23 mouse cellular contexts compared by ENCODE assay signal in the genomic region with DNA sequence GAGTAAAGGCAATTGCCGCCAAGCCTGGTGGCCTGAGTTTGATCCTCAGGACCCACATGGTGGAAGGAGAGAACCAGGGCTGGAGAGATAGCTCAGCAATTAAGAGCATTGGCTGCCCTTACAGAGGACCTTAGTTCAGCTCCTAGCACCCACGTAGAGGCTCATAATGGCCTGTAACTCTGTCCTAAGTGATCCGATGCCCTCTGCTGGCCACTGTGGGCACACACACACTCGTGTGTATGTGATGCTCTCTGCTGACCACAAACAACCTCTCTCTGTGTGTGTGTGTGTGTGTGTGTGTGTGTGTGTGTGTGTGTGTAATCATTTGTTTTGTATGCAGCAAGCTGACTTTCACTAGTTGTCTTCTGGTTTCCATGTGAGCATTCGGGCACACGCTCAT. TPM values are rescaled to one million over a fixed set of nuclear protein-coding genes. Genes with fewer than 3 reads are reported as not detected.
DNase-seq lines count a peak whose midpoint lies in the region; ATAC-seq and TF ChIP-seq lines count a peak whose summit lies in the region.
"Had no signal": no experiment of that assay in that cellular context is flagged by ENCODE, and none has a peak within 500 bp of the region (broad histone marks: within the 10 kb centered on the region; RNA-seq: fewer than 3 reads in every experiment).

No protein-coding gene starts in this region.

- H3K79me2 ChIP-seq in liver, adult 2 months (ENCODE audit: control insufficient read depth, insufficient read depth, low read length), result no peaks in the 10 kb centered on the region
- H3K79me2 ChIP-seq in MEL (ENCODE audit: control insufficient read depth, insufficient read depth, low read length, poor library complexity), result no peaks in the 10 kb centered on the region

- H3K27me3 ChIP-seq in liver, adult 2 months (ENCODE audit: control insufficient read depth, insufficient read depth, low read length), result no peaks in the 10 kb centered on the region
- H3K27me3 ChIP-seq in liver, embryonic 12.5 days (replicated peaks), result peaks cover 13% of the 10 kb centered on the region
- H3K27me3 ChIP-seq in midbrain, postnatal 0 days (ENCODE audit: insufficient read depth, low read length), result peaks cover 6% of the 10 kb centered on the region; the same call in 1 of the 2 replicates
- H3K27me3 ChIP-seq in midbrain, embryonic 10.5 days (ENCODE audit: low read depth, poor library complexity, severe bottlenecking), result no peaks in the 10 kb centered on the region
- H3K27me3 ChIP-seq in MEL (ENCODE audit: control insufficient read depth in 1 of 2, insufficient read depth in 2 of 2, low read length in 2 of 2), result no peaks in the 10 kb centered on the region
- H3K27me3 ChIP-seq in stomach, postnatal 0 days (ENCODE audit: control insufficient read depth, insufficient read depth, low read length), result no peaks in the 10 kb centered on the region
- H3K27me3 ChIP-seq: hindbrain, embryonic 12.5 days; midbrain, embryonic 15.5 days; stomach, embryonic 15.5 days had no signal

- TF ChIP-seq CTCF in liver, adult 2 months (IDR thresholded peaks at IDR 0.05; ENCODE audit: low read depth, low read length), result peak; percentile 18; the same call in 1 of the 2 replicates
- TF ChIP-seq CTCF in midbrain, postnatal 0 days (IDR thresholded peaks at IDR 0.05), result 0 out of 2 replicates have a peak, but pooled peaks have one; percentile 4
- TF ChIP-seq CTCF in MEL (IDR thresholded peaks at IDR 0.05 in 2 of 3, conservative IDR thresholded peaks at IDR 0.05 in 1 of 3; ENCODE audit: control insufficient read depth in 1 of 3, insufficient read depth in 1 of 3, low read depth in 2 of 3, low read length in 3 of 3, poor library complexity in 1 of 3, severe bottlenecking in 1 of 3), result peak; percentile 23 to 37 (median 36); a peak in 5 of 6 replicates
- TF ChIP-seq CTCF in stomach, postnatal 0 days (IDR thresholded peaks at IDR 0.05; ENCODE audit: low read depth), result peak; percentile 23; the same call in 1 of the 2 replicates

- no peak for ATAC-seq in liver, embryonic 12.5 days
- ATAC-seq in midbrain, postnatal 0 days (ENCODE audit: low FRiP score), result no peak
- no peak for ATAC-seq in stomach, postnatal 0 days (ENCODE audit: low FRiP score, low TSS enrichment)
- ATAC-seq: forebrain, embryonic 16.5 days; inflammation-experienced regulatory T-cells, adult 6 months; midbrain, embryonic 15.5 days had no signal

- no peaks in the 10 kb centered on the region for H3K4me1 ChIP-seq in liver, adult 2 months (ENCODE audit: control insufficient read depth, insufficient read depth, low read length)
- H3K4me1 ChIP-seq in liver, embryonic 12.5 days, result peaks cover 11% of the 10 kb centered on the region
- no peaks in the 10 kb centered on the region for H3K4me1 ChIP-seq in midbrain, postnatal 0 days (ENCODE audit: insufficient read depth, low read length)
- H3K4me1 ChIP-seq in midbrain, embryonic 10.5 days, result no peaks in the 10 kb centered on the region
- H3K4me1 ChIP-seq in MEL (ENCODE audit: control insufficient read depth in 1 of 2, insufficient read depth in 2 of 2, low read length in 2 of 2), result peaks cover 0 to 4% of the 10 kb centered on the region in 2 experiments; a peak in 2 of 4 replicates
- H3K4me1 ChIP-seq in stomach, postnatal 0 days (replicated peaks; ENCODE audit: control insufficient read depth, insufficient read depth), result no peaks in the 10 kb centered on the region
- H3K4me1 ChIP-seq: hindbrain, embryonic 12.5 days; midbrain, embryonic 15.5 days; neural tube, embryonic 15.5 days; stomach, embryonic 15.5 days had no signal

- no peak for TF ChIP-seq EP300 in MEL (IDR thresholded peaks at IDR 0.05; ENCODE audit: low read depth in 1 of 2, low read length in 2 of 2)
- no peak for TF ChIP-seq EP300 in stomach, postnatal 0 days (optimal IDR thresholded peaks at IDR 0.05)

- 95% methylated on average over 6 of the region's 6 CpGs for WGBS in liver, adult 2 months
- whole genome bisulfite sequencing in liver, embryonic 12.5 days (ENCODE audit: insufficient replicate concordance), result 83% methylated on average over 6 of the region's 6 CpGs
- 91% methylated on average over 6 of the region's 6 CpGs for whole genome bisulfite sequencing in midbrain, postnatal 0 days
- 90% methylated on average over 6 of the region's 6 CpGs for WGBS in midbrain, embryonic 10.5 days
- WGBS in stomach, postnatal 0 days, result 92% methylated on average over 6 of the region's 6 CpGs

- H3K9me3 ChIP-seq in liver, embryonic 12.5 days (replicated peaks), result no peaks in the 10 kb centered on the region
- no peaks in the 10 kb centered on the region for H3K9me3 ChIP-seq in midbrain, postnatal 0 days (ENCODE audit: low read length)
- H3K9me3 ChIP-seq in midbrain, embryonic 10.5 days (replicated peaks), result no peaks in the 10 kb centered on the region
- H3K9me3 ChIP-seq in MEL (replicated peaks; ENCODE audit: insufficient read depth, low read length), result no peaks in the 10 kb centered on the region
- no peaks in the 10 kb centered on the region for H3K9me3 ChIP-seq in stomach, postnatal 0 days (ENCODE audit: control insufficient read depth, low read length)
- H3K9me3 ChIP-seq: heart, embryonic 10.5 days; hindbrain, embryonic 12.5 days; midbrain, embryonic 15.5 days; neural tube, embryonic 15.5 days; stomach, embryonic 15.5 days had no signal

- H3K4me3 ChIP-seq in liver, adult 2 months (ENCODE audit: insufficient read depth, low read depth, low read length), result no peak overlapping the region
- H3K4me3 ChIP-seq in liver, embryonic 12.5 days, result no peak overlapping the region
- H3K4me3 ChIP-seq in midbrain, postnatal 0 days (ENCODE audit: low read depth, low read length), result no peak overlapping the region
- H3K4me3 ChIP-seq in midbrain, embryonic 10.5 days, result no peak overlapping the region
- H3K4me3 ChIP-seq in MEL (ENCODE audit: control insufficient read depth in 1 of 2, insufficient read depth in 1 of 2, low read depth in 2 of 2, low read length in 2 of 2), result no peak overlapping the region
- H3K4me3 ChIP-seq in stomach, postnatal 0 days (ENCODE audit: low read depth, low read length), result no peak overlapping the region
- H3K4me3 ChIP-seq: heart, embryonic 10.5 days; hindbrain, embryonic 12.5 days; limb, embryonic 12.5 days; midbrain, embryonic 15.5 days; neural tube, embryonic 15.5 days; stomach, embryonic 15.5 days had no signal

- no peak for TF ChIP-seq RAD21 in MEL (IDR thresholded peaks at IDR 0.05; ENCODE audit: low read depth, low read length)

- no peak for TF ChIP-seq POLR2A in liver, adult 2 months (IDR thresholded peaks at IDR 0.05; ENCODE audit: extremely low read depth, insufficient read depth, low read length)
- TF ChIP-seq POLR2A in MEL (IDR thresholded peaks at IDR 0.05; ENCODE audit: control insufficient read depth in 1 of 2, insufficient read depth in 1 of 2, low read depth in 1 of 2, low read length in 2 of 2, poor library complexity in 1 of 2), result no peak

- no peak overlapping the region for H3K27ac ChIP-seq in liver, adult 2 months (replicated peaks; ENCODE audit: insufficient read depth, low read depth, low read length)
- no peak overlapping the region for H3K27ac ChIP-seq in liver, embryonic 12.5 days
- H3K27ac ChIP-seq in midbrain, postnatal 0 days (ENCODE audit: low read depth, low read length), result no peak overlapping the region
- no peak overlapping the region for H3K27ac ChIP-seq in midbrain, embryonic 10.5 days (replicated peaks)
- no peak overlapping the region for H3K27ac ChIP-seq in MEL (ENCODE audit: control insufficient read depth, low read depth, low read length)
- no peak overlapping the region for H3K27ac ChIP-seq in stomach, postnatal 0 days (replicated peaks)
- H3K27ac ChIP-seq: heart, embryonic 10.5 days; hindbrain, embryonic 12.5 days; limb, embryonic 12.5 days; midbrain, embryonic 15.5 days; neural tube, embryonic 15.5 days; stomach, embryonic 15.5 days had no signal

- H3K36me3 ChIP-seq in liver, adult 2 months (ENCODE audit: control insufficient read depth, insufficient read depth, low read length), result no peaks in the 10 kb centered on the region
- no peaks in the 10 kb centered on the region for H3K36me3 ChIP-seq in liver, embryonic 12.5 days
- H3K36me3 ChIP-seq in midbrain, postnatal 0 days (ENCODE audit: insufficient read depth, low read length), result no peaks in the 10 kb centered on the region
- H3K36me3 ChIP-seq in midbrain, embryonic 10.5 days, result no peaks in the 10 kb centered on the region
- no peaks in the 10 kb centered on the region for H3K36me3 ChIP-seq in MEL (ENCODE audit: control insufficient read depth in 1 of 2, insufficient read depth in 2 of 2, low read length in 2 of 2)
- H3K36me3 ChIP-seq in stomach, postnatal 0 days (ENCODE audit: control insufficient read depth, insufficient read depth, low read length), result no peaks in the 10 kb centered on the region
- H3K36me3 ChIP-seq: heart, embryonic 10.5 days; hindbrain, embryonic 12.5 days; limb, embryonic 12.5 days; midbrain, embryonic 15.5 days; neural tube, embryonic 15.5 days; stomach, embryonic 15.5 days had no signal

- H3K4me2 ChIP-seq in liver, embryonic 12.5 days, result no peak overlapping the region
- H3K4me2 ChIP-seq in midbrain, postnatal 0 days (ENCODE audit: low read depth, low read length, poor library complexity, severe bottlenecking), result no peak overlapping the region
- no peak overlapping the region for H3K4me2 ChIP-seq in stomach, postnatal 0 days (replicated peaks; ENCODE audit: low read depth)
- H3K4me2 ChIP-seq: hindbrain, embryonic 12.5 days; limb, embryonic 12.5 days; midbrain, embryonic 15.5 days; neural tube, embryonic 15.5 days; stomach, embryonic 15.5 days had no signal

- no peak for DNase-seq in liver, adult 2 months (ENCODE audit: extremely low read depth, low read depth, low spot score)
- DNase-seq in midbrain, postnatal 0 days (ENCODE audit: low spot score), result no peak
- DNase-seq in midbrain, embryonic 10.5 days (ENCODE audit: low spot score), result no peak
- peak; percentile 20 for DNase-seq in MEL (ENCODE audit: low read depth, low spot score)
- DNase-seq in stomach, postnatal 0 days (ENCODE audit: low spot score), result no peak
- DNase-seq in right cerebral cortex, postnatal 14 days, result no peak
- no peak for DNase-seq in frontal cortex, postnatal 10 days (ENCODE audit: low spot score in 2 of 2)
- DNase-seq: adrenal gland, adult 8-10 months; cerebellum, adult 11 months; cerebellum, postnatal 14 days; embryo, embryonic 11 days; kidney, postnatal 4 days; lung, adult 18-20 months; right cerebral cortex, postnatal 25 days had no signal

- no peak overlapping the region for H3K9ac ChIP-seq in liver, adult 2 months (ENCODE audit: low read depth, low read length)
- H3K9ac ChIP-seq in liver, embryonic 12.5 days, result no peak overlapping the region
- H3K9ac ChIP-seq in midbrain, postnatal 0 days (replicated peaks; ENCODE audit: low read length, poor library complexity, severe bottlenecking), result no peak overlapping the region
- no peak overlapping the region for H3K9ac ChIP-seq in MEL (ENCODE audit: control insufficient read depth, low read depth, low read length, poor library complexity, severe bottlenecking)
- no peak overlapping the region for H3K9ac ChIP-seq in stomach, postnatal 0 days (ENCODE audit: low read length)
- H3K9ac ChIP-seq: hindbrain, embryonic 12.5 days; limb, embryonic 12.5 days; midbrain, embryonic 15.5 days; neural tube, embryonic 15.5 days; stomach, embryonic 15.5 days had no signal

RNA-seq across cellular contexts. Expression of gene Rbm19, which starts 15.5 kb away (rescaled TPM):
- 4.9 and 5.6 TPM in 2 replicates for total RNA-seq in liver, adult 2 months (2014; rRNA removed)
- polyA plus RNA-seq in liver, adult 2 months (2012; rRNA removed), result 8.2 and 9.2 TPM in 2 replicates
- 24.4 and 30.2 TPM in 2 replicates for polyA plus RNA-seq in liver, embryonic 12.5 days (2016; fragmentation: Nextera tagmentation; extraction: Ambion mirVana)
- 34.5 and 34.7 TPM in 2 replicates for total RNA-seq in midbrain, postnatal 0 days (2014; rRNA removed)
- 17.5 and 17.9 TPM in 2 replicates for polyA plus RNA-seq in midbrain, postnatal 0 days (2015; fragmentation: Nextera tagmentation; extraction: Ambion mirVana)
- 32.0 and 34.2 TPM in 2 replicates for polyA plus RNA-seq in midbrain, embryonic 10.5 days (2016; fragmentation: Nextera tagmentation; extraction: Ambion mirVana)
- total RNA-seq in MEL (2012; rRNA removed), result 57.1 and 66.3 TPM in 2 replicates
- 10 to 100 TPM in 1 of 2 experiments, not detected in 1; 74.3 TPM for polyA plus RNA-seq in MEL (2012; ENCODE audit: insufficient read depth in 1 of 2, insufficient read length in 2 of 2, low read depth in 1 of 2, low replicate concordance in 2 of 2, missing spikeins in 1 of 2)
- 9.4 and 10.8 TPM in 2 replicates for polyA plus RNA-seq in stomach, postnatal 0 days (2015; fragmentation: Nextera tagmentation; extraction: Ambion mirVana)
